Mouse (Mus musculus) erythroid progenitor cell, adult 5-6 weeks (primary cell): ENCODE results near the gene Polr2a. TPM values are rescaled to one million over a fixed set of nuclear protein-coding genes. Genes with fewer than 3 reads are reported as not detected.

ENCODE experiments used
- ATAC-seq: replicated peaks from 2 replicates; pipeline ENCODE4 v1.8.0; 2016; ENCODE audit warnings: moderate number of reproducible peaks, mild to moderate bottlenecking, moderate TSS enrichment, inconsistent platforms; ENCODE audit not compliant: poor library complexity, low FRiP score, severe bottlenecking
- total RNA-seq, 2 experiments: library from RNA; stranded (forward) in 1 of 2; stranded (reverse) in 1 of 2; fragments of 150-400 nt in 1 of 2; fragments of 186-747, 209-891 nt in 1 of 2; gene quantifications; 2 replicates each; pipeline versions ENCODE4 v1.2.3 to v1.2.4; 2015 to 2017; ENCODE audit warnings: low replicate concordance in 2 of 2

Polr2a gene
- total RNA-seq (2015; ENCODE audit: low replicate concordance) (124 and 145 TPM in 2 replicates), total RNA-seq (2017; ENCODE audit: low replicate concordance) (131 and 162 TPM in 2 replicates)

DNA sequence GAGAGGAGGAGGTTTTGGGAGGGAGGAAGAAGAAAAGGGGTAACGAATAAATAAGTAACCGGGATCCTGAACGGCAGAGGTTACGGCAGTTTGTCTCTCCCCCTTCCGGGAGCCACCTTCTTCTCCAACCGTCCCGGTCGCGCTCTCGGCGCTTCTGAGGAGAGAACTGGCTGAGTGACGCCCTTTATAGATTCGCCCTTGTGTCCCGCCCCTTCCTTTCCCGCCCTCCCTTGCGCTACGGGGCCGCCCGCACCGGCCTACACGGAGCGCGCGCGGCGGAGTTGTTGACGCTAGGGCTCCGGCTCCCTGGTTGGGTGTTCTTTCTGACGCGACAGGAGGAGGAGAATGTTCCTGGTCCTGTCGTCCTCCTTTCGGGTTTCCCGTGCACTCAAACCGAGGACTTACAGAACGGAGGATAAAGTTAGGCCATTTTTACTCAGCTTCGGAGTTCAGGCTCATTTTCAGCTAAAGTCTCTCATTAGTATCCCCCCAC is at the start of gene Polr2a:
Polr2a (minus strand) TSS at position 160 of the 493 bp plus-strand sequence.
- ATAC-seq = peak; percentile 82

DNA sequence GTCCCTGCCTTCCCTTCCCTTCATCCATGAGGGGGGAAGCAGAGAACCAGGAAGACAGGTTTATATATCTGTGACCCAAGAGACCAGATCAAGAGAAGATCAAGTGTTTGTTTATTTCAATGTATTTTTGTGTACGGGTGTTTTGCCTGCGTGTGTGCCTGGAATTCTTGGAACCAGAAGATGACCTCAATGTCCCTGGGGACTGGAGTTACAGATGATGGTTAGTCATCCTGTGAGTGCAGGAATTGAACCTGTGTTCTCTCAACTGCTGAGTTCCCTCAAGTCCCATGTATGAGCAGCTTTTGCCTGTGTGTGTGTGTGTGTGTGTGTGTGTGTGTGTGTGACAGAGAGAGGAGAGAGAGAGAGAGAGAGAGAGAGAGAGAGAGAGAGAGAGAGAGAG is 49.2 kb upstream of the Polr2a start:
- ATAC-seq = no peak

DNA sequence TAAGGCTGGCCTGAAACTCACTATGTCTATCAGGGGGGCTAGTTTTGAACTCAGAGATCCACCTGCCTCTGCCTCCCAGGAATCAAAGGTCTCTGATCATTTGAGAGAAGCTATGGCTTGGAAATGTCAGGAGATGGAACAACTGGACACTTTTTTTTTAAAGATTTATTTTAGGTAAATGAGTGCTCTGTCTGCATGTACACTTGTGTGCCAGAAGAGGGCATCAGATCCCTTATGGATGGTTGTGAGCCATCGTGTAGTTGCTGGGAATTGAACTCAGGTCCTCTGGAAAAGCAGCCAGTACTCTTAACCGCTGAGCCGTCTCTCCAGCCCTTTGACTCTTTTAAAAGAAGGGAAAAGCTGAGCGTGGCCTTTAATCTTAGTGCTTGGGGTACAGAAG is 47.9 kb upstream of the Polr2a start:
- no peak for ATAC-seq

DNA sequence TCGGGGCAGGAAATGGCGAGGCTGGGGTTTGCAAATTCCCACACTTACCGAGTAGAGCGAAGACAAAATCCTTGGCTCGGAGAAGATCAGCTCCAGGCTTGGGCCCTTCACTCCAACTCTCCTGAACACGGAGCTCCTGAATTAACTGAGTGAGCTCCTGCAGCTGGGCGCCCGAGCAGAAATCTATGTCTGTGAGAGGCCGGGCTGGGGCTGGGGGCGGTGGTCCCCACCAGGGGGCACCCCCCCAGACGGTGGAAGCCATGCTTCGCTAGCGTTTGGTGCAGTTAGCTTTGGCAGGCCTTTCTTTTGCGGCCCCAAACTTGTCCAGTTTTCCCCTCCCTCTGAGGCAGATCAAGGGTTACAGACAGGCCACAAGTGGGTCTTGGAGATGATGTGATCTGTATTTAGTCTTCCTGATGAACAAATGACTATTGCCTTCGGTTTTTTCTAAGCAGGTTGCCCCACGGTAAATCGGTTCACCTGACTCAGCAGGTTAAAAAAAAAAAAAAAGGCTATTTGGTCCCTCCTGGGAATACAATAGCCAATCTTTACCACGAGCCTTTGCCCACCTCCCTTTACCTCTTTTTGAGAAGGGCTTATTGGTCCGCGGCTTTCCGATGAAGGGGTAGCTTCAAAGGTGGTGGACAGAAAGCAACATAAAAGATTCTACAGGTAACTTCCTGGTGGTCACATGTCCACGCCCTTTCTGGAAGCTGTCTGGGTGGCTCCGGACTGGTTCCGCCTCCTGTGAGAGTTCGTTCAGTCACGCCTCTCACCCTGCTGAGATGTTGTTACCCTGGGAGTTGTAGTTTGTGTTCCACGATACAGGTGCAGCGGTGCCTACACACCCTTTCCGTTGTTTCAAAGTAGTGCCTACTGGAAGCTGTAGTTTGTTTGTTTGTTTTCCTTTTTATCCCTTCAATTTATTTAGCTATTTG is 46.8 kb upstream of the Polr2a start, which contains the start of gene Tmem102:
Tmem102 (minus strand) TSS at position 653 of the 938 bp plus-strand sequence.
- ATAC-seq = no peak

DNA sequence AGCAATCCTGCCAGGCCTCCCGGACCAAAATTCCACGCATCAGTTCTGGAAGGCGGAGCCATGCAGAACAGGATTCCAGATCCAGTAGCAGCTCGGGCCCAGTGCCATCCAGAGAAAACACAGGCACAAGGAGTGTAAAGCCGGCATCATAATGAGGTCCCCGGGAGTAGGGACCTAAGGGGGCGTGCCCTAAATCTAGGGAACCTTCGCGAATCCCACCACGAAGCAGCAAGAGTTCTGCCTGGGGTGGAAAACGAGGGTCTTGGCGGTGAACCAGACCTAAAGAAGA is 46.2 kb upstream of the Polr2a start:
- no peak for ATAC-seq

DNA sequence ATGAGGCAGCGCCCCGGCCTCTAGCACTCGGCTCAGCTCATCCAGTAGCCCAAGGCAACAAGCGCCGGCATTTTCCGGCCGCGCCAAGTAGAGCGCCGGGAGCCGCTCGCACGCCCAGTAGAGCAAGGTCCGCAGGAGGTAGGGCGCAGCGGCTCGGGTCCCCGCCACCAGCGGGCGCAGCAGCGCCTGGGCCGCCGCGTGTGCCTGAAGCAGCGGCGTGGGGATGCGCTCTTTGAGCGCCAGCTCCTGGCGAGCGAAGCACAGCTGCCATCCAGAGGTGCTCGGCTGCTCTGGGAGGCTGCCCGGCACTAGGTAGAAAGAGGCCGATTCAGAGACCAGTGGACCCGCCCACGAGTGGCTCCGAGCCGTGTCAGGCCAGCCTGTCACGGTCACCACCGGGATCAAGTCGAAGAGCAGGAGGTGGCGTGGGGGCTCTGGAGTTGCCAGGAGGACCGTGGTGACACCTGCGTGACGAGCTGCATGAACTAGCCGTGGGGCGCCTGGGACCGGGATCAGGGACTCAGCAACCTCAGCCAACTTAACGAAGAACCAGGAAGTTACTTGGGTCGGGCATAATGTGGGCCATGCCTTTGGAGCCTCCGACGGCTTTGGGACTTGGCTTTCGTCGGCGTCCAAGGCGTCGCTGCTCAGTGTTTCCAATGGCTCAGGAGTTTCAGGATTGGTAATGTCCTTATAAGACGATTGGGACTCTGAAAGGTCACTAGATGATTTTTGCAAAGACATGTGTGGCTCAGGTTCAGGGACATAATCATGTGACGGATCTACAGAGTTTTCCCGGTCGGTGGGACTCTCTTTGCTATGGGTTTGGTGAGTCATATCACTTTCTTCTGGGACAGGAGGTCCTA is 45.6 kb upstream of the Polr2a start:
- ATAC-seq = 0 out of 2 replicates have a peak, but pooled peaks have one; percentile 49

DNA sequence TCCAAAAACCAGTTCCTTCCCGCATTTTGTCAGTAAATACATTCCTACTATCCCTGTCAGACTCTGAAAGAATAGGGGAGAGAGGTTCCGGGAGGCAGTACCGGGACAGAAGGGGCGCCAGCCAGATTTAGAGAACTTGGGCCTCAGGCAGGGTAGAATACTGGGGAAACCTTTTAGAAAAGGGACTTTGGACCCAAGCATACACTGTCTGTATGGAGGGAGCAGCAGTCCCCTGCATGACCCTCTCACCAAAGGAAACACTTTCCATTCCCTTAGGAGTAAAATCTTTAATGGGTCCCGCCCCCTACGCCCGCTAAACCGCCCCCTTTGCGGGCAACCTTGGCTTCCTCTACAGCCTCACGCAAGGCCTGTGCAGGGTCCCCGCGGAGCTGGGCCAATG is 44.9 kb upstream of the Polr2a start:
- ATAC-seq = no peak

DNA sequence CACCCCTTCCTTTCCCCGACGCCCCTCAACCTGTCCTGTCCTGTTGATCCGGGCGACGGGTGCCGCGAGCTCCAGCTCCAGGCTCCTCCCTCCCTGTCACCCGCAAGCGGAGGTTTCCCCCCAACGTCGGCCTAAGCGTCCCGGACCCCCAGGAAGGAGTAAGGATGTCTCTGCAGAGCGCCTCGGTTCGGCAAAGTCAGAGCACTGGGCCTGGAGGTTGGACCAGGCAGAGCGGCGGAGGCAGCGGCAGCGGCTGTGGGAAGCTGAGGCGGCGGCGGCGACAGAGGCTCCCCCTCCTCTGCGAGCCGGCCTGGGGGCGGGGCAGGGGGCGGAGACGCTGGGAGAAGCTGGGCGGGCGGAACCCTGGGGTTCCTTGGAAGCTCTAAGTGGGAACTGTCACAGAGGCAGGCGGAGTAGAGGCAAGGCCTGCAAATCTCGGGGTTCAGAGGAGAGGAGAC is 44.2 kb upstream of the Polr2a start:
- no peak for ATAC-seq

DNA sequence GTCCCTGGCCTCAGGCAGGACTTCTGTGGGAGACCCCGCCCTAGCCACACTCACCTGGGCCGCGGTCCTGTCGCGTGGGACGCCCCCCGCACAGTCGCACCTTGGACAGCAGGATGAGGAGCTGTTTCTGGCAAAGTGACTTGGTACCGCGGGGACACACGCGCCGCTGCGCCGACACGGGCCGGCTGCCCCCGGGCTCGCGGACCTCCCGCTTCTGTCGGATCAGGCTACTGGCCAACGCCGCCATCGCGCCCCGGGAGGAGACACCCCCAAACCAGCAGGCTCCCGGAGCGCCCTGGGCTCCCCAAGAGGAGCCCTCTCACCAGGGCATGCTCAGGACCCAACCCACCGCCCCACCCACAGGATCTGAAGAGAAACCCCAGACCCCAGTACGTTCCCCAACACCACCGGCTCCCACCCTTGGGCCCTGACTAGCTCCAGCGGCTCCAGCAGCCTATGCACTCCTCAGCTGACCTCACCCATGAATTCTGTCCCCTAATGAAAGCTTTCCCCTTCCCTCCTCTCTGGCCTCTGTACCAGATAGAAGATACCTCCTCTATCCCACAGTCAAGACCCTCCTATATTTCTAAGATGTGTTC is 43.0 kb upstream of the Polr2a start, which contains the start of gene Fgf11:
Fgf11 (minus strand) TSS at position 479 of the 599 bp plus-strand sequence.
- no peak for ATAC-seq

DNA sequence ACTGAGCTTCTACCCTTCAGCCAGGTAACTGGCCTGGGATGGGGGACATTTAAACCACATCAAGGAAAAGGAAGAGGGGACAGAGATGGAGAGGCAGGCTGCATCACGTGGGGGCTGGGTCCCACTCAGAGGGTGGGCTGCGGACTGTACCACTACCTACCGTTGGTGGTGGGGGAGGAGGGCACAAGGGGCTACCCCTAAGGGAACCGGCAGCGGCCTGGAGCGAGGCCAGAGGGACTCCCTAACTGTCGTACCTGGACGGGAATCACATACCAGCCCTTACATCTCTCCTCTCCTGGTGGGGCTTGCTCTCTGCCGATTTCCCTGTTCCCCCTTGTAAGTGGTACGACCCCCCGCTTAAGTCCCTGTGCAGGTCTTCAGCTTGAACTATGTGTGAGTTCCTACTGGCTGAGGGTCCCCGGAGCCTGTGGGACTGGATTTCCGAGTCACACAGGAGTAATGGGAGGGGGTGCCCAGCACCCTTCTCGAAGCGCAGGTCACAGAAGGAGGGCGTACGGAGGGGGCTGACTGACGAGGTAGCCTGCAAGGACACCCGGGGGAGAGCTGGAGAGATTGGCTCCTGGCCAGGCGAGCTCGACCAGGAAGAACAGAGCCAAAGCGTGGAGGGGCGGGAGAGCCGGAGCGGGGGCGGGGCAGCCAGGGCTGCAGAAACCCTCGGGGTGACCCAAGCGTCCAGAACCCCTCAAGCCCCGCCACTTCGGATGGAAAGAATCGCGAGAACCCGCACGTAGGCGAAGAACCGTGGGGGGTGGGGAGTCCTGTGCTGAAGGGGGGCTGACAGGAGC is 42.2 kb upstream of the Polr2a start:
- no peak for ATAC-seq

DNA sequence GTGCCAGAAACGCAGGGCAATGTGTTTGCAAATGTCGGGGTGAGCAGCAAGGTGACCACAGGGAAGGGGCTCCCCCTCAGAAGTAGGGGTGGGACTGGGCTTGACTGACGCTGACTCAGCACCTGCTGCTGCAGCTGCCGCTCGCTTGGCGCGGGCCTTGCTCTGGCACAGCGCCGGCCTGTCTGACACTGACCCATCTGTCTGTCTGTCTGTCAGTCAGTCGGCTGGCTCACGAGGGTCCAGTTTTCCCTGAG is 41.6 kb upstream of the Polr2a start:
- no peak for ATAC-seq

DNA sequence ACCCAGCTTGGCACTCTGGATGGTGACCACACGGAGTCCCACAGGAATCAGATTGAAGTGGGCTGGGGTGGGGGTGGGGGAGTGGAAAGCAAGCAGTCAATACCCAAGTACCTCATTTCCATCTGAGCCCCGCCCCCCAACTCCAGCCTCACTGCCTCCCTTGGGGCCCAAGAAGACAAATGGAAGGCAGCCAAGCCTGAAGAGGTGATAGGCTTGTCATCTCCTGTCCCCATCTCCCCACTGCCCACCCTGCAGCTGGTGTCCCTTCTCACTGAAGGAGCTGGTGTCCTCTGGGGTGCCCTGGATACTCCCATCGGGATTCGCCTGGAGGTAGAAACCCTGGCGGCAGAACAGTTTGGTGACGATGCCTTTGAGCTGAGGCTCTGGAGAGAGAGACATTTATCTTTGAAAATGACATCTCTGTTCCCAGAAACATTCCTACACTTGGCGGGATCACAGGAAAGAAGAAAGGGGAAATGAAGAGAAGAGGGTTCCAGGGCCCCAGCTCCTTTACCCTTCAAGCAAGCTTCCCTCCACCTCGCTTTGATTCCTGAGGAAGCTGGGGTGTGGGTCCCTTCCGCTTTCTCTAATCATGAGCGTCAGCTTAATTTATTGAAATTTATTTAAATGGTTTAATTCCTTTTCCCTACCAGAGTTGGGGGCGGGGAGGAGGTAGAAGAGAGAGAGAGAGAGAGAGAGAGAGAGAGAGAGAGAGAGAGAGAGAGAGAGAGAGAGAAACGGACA is 41.1 kb upstream of the Polr2a start:
- ATAC-seq = no peak

DNA sequence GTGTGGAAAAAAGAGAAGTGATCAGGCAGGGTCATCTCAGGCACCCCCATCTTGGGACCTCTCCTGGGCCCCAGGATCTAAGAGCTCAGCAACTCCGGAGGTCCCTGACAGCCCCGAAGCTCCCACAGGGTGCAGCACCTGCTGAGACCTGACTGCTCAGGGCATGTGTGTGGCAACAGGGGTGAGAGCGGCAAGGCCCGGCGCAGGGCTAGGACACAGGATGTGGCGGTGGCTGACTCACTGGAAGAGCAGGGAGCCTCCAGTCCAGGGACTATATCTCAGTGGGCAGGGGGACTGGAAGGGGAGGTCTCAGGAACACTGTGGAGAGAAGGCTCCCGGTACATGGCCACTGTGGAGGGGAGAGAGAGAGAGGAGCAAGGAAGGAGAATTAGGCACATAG is 39.5 kb upstream of the Polr2a start:
- no peak for ATAC-seq

DNA sequence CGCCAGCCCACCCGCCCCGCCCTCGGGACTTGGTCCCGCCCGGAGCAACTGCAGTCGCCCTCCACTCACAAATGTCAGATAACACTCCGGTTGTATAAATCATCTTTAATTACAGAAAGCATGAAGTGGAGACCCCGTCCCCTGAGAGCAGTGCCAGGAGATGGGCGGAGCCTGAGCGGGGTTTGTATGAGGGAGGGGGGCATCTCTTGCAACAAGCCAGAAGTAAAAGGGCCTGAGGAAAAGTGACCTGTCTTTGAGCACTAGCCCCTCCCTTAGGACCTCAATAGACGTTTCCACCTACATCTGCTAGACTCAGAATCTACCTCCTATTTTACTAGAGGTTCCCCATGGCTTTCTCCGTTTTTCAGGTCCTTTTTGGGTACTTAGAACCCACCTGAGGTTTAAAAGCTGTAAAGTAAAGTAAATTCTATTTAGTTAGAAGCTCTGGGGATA is 37.6 kb upstream of the Polr2a start:
- no peak for ATAC-seq

DNA sequence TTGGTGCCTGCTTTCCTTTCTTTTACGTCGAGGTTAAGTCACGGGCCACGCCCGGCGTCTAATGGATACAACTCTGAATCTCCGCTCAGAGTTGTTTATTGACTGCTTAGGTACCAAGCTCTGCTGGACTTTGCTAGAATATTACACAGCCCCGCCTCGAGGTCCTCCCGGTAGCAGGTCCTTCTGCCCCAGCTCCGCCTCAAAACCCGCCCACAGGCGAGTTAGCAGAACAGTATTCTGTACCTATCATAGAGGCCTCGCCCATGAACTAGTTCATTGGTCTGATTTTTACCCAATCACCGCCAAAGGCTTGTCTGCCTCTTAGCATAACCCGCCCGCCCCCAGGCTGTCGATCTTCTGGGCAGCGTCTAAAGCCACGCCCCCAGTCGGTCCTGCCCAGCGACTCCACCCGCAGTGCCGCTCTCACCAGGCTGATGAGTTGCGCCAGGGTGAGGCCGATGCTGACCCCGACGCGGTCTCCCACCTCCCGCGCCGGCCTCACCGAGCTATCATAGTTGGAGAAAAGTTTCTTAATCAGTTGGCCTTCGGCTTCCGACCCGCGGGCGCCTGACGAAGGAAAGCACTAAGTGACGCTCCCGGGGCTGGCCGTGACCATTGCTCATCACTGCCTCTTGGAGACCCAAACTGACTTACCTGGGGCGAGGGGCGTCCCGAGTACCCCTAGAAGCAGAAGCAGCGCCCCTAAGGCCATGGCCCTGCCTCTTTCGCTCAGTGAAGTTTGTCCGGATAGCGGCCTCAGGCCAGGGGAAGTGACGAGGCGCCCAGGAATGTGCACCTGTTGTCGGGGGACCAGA is 36.9 kb upstream of the Polr2a start, which contains the start of gene Chrnb1:
Chrnb1 (minus strand) TSS at position 776 of the 815 bp plus-strand sequence.
- ATAC-seq = peak; percentile 97

DNA sequence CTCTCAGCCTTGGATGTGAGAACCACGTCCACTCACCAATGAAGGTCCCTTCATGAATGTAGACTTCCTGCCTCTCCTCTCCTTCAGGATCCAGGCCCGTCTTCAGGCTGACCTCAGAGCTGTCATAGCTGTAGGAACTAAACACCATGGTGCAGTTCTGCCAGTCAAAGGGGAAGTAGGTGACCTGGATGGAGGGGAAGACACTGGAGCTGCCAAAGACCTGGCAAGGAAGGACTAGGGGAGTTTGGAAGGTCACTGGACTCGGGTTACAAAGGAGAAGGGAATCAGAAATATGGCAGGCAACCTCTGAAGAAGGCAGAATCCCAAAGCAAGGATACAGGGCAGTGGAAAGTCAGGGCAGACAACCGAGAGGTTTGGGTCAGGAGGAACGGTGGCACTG is 35.0 kb upstream of the Polr2a start:
- ATAC-seq = no peak

DNA sequence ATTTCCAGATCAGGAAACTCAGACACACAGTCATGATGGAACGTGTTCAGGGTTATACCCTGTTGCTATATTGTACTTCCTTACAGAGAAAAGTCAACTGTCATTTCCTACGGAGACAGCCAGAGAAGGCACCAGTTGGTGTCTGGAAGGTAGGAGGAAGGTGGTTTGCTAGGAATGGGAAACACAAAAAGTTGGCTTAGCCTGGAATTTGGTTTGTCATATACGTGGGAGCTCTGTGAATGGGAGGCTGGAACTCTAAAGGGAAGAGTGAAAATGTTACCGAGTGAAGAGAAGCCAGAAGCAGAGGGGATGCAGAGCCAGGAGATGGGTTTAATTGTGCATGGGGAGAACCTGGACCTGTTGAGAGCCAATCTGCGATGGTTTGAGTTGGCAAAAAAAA is 33.0 kb upstream of the Polr2a start:
- no peak for ATAC-seq

DNA sequence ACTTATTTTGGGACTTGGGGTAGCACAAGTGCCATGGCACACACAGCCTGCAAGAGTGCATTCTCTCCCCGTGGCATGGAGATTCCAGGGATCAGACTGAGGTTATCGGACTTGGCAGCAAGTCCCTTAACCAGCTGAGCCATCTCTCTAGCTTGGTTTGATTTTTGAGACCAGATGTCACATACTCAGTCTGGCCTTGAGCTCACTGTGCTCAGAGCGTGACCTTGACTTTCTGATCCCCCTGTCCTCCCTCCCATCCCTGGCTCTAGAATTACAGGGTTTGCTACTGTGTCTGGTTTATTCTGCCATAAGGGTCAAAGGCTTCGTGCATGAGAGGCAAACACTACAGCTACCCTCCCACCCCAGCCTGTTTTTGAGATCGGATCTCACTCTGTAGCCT is 31.0 kb upstream of the Polr2a start:
- ATAC-seq = no peak
